Mouse (Mus musculus): ENCODE data around the gene Serpinb5.
A peak's percentile ranks its signal among the peaks of the same experiment; 100 is the strongest.
"Not testable (repeated sequence)": the region's sequence is repeated elsewhere in the genome, so short reads cannot be mapped to it uniquely, and the experiment has no call there.

The Serpinb5 gene

DNA sequence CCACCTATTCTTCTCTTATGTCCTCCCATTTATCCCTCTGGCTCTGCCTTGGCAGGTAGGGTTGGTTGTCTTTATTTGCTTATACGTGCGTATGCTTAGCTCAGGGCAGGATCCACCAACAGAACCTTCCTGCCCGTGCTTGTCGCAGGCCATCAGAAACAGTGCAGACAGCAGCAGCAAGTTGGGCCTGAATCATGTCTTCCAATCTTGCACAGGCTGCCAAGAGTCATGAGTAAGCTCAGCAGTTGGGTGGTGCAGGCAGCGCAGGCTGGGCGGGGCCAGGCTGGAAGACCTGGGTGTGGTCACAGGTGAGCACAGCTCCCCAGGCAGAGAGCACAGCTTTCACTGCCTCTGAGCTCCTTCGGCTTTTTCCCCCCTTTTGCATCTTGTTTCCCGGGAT, at the start of gene Serpinb5:
TSS of gene Serpinb5 (plus strand) at position 327 of the 400 bp plus-strand sequence.
- DNase-seq (ENCODE audit: low read depth, low spot score) = no peak

- DNase-seq (ENCODE audit: low read depth, low spot score) = no peak
These were observed 46.1 kb upstream of the Serpinb5 start for GRCm38 (mm10) chr1:106814864-106815263.

GRCm38 (mm10) chr1:106815265-106815664, 45.7 kb upstream of the Serpinb5 start:
- DNase-seq (ENCODE audit: low read depth, low spot score) = no peak

DNA sequence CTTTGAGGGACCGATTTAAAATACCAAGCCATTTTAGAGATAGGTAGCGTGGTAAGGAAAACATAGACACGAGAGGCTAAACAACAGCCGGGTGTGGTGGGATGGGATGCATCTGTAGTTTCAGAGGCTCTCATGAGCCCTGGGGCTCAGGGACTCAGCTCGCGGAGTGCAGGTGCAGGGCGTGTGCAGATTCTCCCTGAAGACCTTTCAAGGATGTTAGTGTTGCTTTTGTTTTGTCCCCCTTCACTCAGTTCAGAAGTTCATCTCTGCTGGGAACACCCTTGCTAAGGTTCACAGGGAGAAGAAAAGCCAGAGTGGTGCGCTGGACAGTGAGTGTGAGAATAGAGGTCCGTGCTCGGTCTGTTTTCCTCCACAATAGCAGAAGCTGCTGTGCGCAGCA, 44.2 kb upstream of the Serpinb5 start:
- DNase-seq (ENCODE audit: low read depth, low spot score) = no peak

DNA sequence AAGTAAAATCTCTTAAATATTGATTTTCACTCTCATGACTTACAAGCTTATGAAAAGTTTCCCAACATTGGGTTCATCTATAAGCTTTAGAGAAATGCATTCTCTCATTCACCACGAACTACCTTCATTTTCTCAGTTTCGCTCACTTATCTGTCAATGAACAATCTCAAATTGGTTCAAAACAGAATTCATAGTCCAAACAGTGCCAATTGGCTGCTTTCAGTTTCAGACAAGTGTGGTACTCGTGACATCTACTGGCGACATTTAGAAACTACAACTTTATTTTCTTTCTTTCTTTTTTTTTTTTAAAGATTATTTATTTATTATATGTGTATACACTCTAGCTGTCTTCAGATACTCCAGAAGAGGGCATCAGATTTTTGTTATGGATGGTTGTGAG, 42.6 kb upstream of the Serpinb5 start:
- DNase-seq (ENCODE audit: low read depth, low spot score) = peak; percentile 13

- DNase-seq (ENCODE audit: low read depth, low spot score) = no peak
These were observed 38.7 kb upstream of the Serpinb5 start for GRCm38 (mm10) chr1:106822297-106822696.

GRCm38 (mm10) chr1:106828784-106829183, 32.2 kb upstream of the Serpinb5 start:
- no peak for DNase-seq (ENCODE audit: low read depth, low spot score)

DNA sequence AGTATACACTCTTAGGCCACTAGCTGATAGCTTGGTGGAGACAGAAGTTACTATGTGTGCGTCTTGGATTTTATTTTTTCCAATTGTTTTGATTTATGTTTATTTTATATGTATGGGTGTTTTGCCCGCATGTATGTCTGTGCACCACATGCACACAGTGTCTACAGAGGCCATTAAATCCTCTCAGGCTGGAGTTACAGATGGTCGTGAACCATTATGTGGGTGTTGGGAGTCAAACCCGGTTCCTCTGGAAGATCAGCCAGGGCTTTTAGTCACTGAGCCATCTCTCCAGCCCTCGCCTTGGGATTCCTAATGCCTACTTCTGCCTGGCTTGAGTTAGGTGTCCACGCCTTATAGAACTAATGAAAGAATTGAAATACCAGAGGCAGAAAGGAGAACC, 4.6 kb downstream of the Serpinb5 start:
- no peak for DNase-seq (ENCODE audit: low read depth, low spot score)

DNA sequence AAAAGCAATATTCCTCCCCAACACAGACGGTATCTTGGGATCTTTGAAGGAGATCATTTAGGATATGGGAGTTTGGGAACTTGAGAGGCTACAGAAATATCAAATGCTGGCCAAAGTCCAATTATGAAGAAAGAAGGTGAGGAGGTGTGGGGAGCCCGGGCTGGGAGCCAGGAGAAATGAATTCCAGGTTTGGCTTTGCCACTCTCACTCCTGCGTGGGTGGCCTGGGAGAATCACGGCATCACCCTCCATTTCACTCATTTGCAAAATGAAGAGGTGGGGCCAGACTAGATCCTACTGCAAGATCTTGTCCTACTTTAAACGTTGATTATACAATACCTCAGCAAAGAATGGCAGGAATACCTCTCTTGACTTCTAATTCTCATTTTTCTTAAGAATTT, 5.1 kb downstream of the Serpinb5 start:
- no peak for DNase-seq (ENCODE audit: low read depth, low spot score)

DNA sequence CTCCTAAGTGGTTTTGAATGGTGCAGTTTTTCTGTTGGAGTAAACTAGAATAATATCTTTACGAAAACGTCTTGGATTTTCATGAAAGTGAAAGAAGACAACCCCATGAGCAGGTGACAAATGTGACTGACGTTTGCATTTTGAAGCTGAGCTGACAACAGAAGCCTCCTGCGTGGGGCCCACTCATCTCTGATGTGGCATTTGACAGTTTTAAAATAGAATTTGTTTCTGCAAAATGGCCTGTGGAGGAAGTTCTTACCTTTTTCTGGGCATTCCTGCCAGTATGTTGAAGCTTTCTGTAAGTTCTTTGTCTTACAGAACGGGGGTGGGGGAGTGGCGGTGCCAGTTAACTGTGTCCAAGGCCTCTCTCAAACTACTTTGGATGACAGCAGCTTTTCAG, 5.8 kb downstream of the Serpinb5 start:
- DNase-seq (ENCODE audit: low read depth, low spot score) = no peak

- no peak for DNase-seq (ENCODE audit: low read depth, low spot score)
These were observed 9.0 kb downstream of the Serpinb5 start for GRCm38 (mm10) chr1:106869986-106870385.

DNA sequence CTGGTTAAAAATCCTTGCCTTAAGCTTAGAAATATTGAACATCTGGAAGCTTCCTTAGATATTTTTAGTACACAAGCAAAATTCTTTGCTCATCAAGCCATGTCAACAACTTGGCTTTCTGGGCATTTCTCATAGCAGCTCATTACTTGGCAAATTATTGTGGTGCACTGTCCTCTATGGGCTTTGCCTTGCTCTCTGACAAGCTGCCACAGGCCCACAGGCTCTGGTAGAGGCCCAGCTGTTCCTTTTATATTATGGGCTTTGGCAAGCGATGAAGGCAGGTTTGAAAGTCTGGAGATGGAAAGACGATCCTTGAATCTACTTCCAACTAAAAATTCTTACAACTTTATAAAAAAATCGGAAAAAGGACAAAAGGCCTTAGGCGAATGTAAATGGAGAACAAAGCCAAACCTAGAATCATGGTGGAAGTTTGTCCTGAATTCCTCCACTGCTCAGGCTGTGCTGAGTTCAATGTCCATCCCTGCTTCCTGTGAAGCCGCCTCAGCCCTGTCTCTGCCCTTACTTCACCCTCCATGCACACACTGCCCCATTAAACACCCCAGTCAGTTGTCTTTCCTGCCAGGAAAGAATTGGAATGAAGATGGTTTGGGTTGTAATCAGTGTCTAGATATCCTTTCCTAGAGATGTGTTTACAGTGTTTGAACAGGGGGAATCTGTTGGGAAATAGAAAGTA, 14.4 kb downstream of the Serpinb5 start:
- DNase-seq (ENCODE audit: low read depth, low spot score) = no peak

DNA sequence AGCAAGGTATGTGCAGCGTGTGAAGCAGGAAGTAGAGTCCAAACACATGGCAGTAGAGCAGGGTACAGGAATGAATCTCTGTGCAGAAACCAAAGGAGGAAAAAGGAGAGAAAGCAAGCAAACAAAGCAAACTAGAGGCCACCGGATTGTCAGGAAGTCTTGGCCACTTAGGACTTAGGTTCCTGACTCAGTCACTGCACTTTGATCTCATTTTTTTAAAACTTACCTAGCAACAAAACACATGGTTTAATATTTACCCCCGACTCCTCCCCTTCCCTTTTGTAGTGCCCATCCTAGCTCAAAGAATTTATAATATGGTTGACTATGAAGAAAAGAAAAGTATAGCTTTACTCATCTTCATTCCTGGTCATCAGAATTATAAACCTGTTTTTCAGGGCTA, 15.2 kb downstream of the Serpinb5 start:
- no peak for DNase-seq (ENCODE audit: low read depth, low spot score)

- DNase-seq (ENCODE audit: low read depth, low spot score) = no peak
These were observed 21.8 kb downstream of the Serpinb5 start for GRCm38 (mm10) chr1:106882723-106883122.

- DNase-seq (ENCODE audit: low read depth, low spot score) = no peak
These were observed 22.4 kb downstream of the Serpinb5 start for GRCm38 (mm10) chr1:106883369-106883768.

- DNase-seq (ENCODE audit: low read depth, low spot score) = no peak
These were observed 22.8 kb downstream of the Serpinb5 start for GRCm38 (mm10) chr1:106883812-106884211.

DNA sequence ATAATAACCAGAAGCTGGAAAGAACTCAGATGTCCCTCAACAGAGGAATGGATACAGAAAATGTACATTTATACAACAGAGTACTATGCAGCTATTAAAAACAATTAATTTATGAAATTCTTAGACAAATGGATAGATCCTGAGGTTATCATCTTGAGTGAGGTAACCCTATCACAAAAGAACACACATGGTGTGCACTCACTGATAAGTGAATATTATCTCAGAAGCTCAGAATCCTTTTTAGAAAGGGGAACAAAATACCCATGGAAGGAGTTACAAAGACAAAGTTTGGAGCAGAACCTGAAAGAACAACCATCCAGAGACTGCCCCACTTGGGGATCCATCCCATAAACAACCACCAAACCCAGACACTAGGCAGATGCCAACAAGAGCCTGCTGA, 34.2 kb downstream of the Serpinb5 start:
- not testable (repeated sequence) for DNase-seq (ENCODE audit: low read depth, low spot score)

- DNase-seq (ENCODE audit: low read depth, low spot score) = no peak
These were observed 40.4 kb downstream of the Serpinb5 start for GRCm38 (mm10) chr1:106901406-106901805.

GRCm38 (mm10) chr1:106931954-106932353, 71.0 kb downstream of the Serpinb5 start:
- no peak for DNase-seq (ENCODE audit: low read depth, low spot score)

Data from retina, adult 2 months (tissue).